Mouse (Mus musculus) stomach, postnatal 0 days (tissue): Measurements from ENCODE around the gene Gm28308. TPM values are rescaled to one million over a fixed set of nuclear protein-coding genes. Genes with fewer than 3 reads are reported as not detected.

ENCODE experiments used
- ATAC-seq: fragments of 200-750 bp; cut with Nextera tagmentation; 2 replicates; pipeline ENCODE4 v1.8.0; 2017; ENCODE audit not compliant: low FRiP score, low TSS enrichment
- DNase-seq: peaks from one replicate; pipeline ENCODE4 v3.0.0-alpha.2; 2016; ENCODE audit warnings: low spot score
- H3K27ac ChIP-seq: fragments of 300-500 bp; sonication (generic); replicated peaks from 2 replicates; pipeline ENCODE4 v1.5.1; 2014; ENCODE audit warnings: mild to moderate bottlenecking, control low read depth
- H3K27me3 ChIP-seq: fragments of 300-500 bp; sonication (generic); 2 replicates; pipeline ENCODE4 v1.6.1; 2014; ENCODE audit warnings: low read length; ENCODE audit not compliant: control insufficient read depth, insufficient read depth
- H3K36me3 ChIP-seq: fragments of 300-500 bp; sonication (generic); 2 replicates; pipeline ENCODE4 v1.6.1; 2014; ENCODE audit warnings: low read length, mixed read lengths; ENCODE audit not compliant: control insufficient read depth, insufficient read depth
- H3K4me1 ChIP-seq: fragments of 300-500 bp; sonication (generic); replicated peaks from 2 replicates; pipeline ENCODE4 v1.6.1; 2014; ENCODE audit warnings: antibody characterized with exemption; ENCODE audit not compliant: control insufficient read depth, insufficient read depth
- H3K4me2 ChIP-seq: fragments of 300-500 bp; sonication (generic); replicated peaks from 2 replicates; pipeline ENCODE4 v1.6.1; 2014; ENCODE audit warnings: low read depth, mild to moderate bottlenecking, control low read depth, moderate library complexity
- H3K4me3 ChIP-seq: fragments of 300-500 bp; sonication (generic); 2 replicates; pipeline ENCODE4 v1.5.1; 2014; ENCODE audit warnings: low read depth, low read length, control low read depth
- H3K9ac ChIP-seq: fragments of 300-500 bp; sonication (generic); 2 replicates; pipeline ENCODE4 v1.6.1; 2014; ENCODE audit warnings: mild to moderate bottlenecking, low read length, control low read depth, mixed read lengths
- H3K9me3 ChIP-seq: fragments of 300-500 bp; sonication (generic); 2 replicates; pipeline ENCODE4 v1.6.1; 2016; ENCODE audit warnings: low read length; ENCODE audit not compliant: control insufficient read depth
- CTCF ChIP-seq: IDR thresholded peaks from 2 replicates; pipeline ENCODE4 v1.5.1; 2016; ENCODE audit warnings: antibody characterized with exemption, low read depth, mild to moderate bottlenecking, moderate library complexity
- EP300 ChIP-seq: optimal IDR thresholded peaks from 2 replicates; pipeline ENCODE3; 2016; ENCODE audit warnings: antibody characterized with exemption
- WGBS: fragments of 180-500 bp; shearing (Covaris S2); extraction: QIAGEN DNeasy Blood & Tissue Kit; methylation state at CpG from one replicate; pipeline ENCODE4 v1.1.7; 2014; 5-methylcytosine and 5-hydroxymethylcytosine counted together
- polyA plus RNA-seq: library from polyadenylated mRNA; unstranded; fragments of >200 nt; fragmentation: Nextera tagmentation; extraction: Ambion mirVana; gene quantifications from 2 replicates; pipeline ENCODE4 v1.2.1, GENCODE M21; 2015

The Gm28308 gene
- polyA plus RNA-seq, 1 experiment from 2014 or later, result not detected

- no peak for DNase-seq
- no peak overlapping the region for H3K27ac ChIP-seq
- no peaks in the 10 kb centered on the region for H3K4me1 ChIP-seq
- WGBS, result 6% methylated on average over 24 of the region's 24 CpGs
- no peak overlapping the region for H3K4me3 ChIP-seq
- peaks cover 33% of the 10 kb centered on the region for H3K27me3 ChIP-seq
- no peak overlapping the region for H3K4me2 ChIP-seq
- no peak overlapping the region for H3K9ac ChIP-seq
- TF ChIP-seq EP300, result no peak
- no peak for TF ChIP-seq CTCF
- H3K36me3 ChIP-seq, result no peaks in the 10 kb centered on the region
- H3K9me3 ChIP-seq, result no peaks in the 10 kb centered on the region
- no peak for ATAC-seq
These were observed 39.1 kb upstream of the Gm28308 start for GRCm38 (mm10) chr6:52252016-52252774.

DNA sequence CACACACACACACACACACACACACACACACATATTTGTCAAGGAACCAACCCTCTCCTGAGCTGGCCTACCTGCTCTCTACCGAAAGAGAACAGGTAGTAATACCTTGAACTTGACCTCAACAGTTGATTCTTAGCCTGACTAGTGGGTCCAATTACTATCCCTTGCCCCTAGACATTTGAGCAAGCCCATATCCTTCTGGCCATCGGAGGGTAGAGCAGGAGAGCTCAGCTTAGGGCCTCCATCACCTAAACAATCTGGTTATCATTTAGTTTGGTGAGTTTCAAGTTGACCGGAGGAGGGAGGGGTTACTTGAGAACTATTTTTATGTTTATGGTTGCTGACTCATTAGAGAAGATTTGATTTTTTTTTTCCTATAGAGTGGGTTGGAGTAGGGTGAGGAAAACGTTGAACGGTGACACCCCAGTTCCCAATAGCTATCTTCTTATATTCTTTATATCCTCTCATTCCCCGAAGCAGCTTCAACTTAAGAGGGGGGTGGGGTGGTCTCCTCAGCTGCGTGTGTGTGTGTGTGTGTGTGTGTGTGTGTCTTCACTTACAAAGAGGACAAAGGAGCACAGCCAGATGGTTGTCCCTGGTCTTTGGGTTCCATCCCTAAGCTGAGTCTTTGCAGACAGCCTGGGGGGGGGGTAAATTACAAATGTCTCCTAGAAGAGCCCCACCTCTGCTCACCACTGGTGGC is 38.2 kb upstream of the Gm28308 start:
- DNase-seq (no peak), ATAC-seq (peak; percentile 27; the same call in 1 of the 2 replicates)
- H3K27me3 ChIP-seq, result peaks cover 30% of the 10 kb centered on the region
- no peak overlapping the region for H3K27ac ChIP-seq
- H3K4me2 ChIP-seq, result no peak overlapping the region
- H3K4me3 ChIP-seq, result no peak overlapping the region
- TF ChIP-seq EP300, result no peak
- TF ChIP-seq CTCF, result no peak
- no peaks in the 10 kb centered on the region for H3K4me1 ChIP-seq
- H3K9me3 ChIP-seq, result no peaks in the 10 kb centered on the region
- WGBS, result 15% methylated on average over 7 of the region's 7 CpGs
- H3K36me3 ChIP-seq, result no peaks in the 10 kb centered on the region
- no peak overlapping the region for H3K9ac ChIP-seq

DNA sequence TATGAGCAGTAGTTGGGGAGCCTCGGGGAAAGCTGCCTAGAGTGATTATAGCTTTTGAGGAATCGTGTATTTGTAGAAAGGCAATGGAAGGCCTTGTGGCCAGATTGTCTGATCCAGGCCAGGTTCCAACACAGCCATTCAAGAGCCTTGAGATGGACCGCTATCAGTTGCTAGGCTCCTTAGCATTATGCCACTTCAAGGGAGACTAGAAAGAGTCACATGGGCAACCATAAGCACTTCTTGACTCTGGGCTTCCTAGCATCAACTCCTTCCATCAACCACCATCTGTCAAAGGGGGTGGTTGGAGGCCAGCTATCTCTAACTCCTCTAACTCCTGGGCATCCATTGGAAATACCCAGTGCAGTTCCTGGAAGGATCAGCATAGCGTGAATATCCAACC is 36.7 kb upstream of the Gm28308 start:
- Histone ChIP-seq H3K27me3 (peaks cover 37% of the 10 kb centered on the region), H3K4me1 (no peaks in the 10 kb centered on the region), H3K27ac (no peak overlapping the region), H3K4me2 (no peak overlapping the region), H3K36me3 (no peaks in the 10 kb centered on the region), H3K4me3 (no peak overlapping the region), H3K9me3 (no peaks in the 10 kb centered on the region), H3K9ac (no peak overlapping the region)
- TF ChIP-seq EP300 (no peak), CTCF (no peak)
- DNase-seq (no peak), ATAC-seq (no peak)
- WGBS, result 4% methylated on average over 4 of the region's 4 CpGs

- H3K4me2 ChIP-seq, result no peak overlapping the region
These were observed 36.2 kb upstream of the Gm28308 start for GRCm38 (mm10) chr6:52249415-52249738.

GRCm38 (mm10) chr6:52248638-52249414 is 35.7 kb upstream of the Gm28308 start:
- Histone ChIP-seq H3K9ac (no peak overlapping the region), H3K4me2 (no peak overlapping the region), H3K36me3 (no peaks in the 10 kb centered on the region), H3K27ac (no peak overlapping the region), H3K9me3 (no peaks in the 10 kb centered on the region), H3K27me3 (peaks cover 36% of the 10 kb centered on the region), H3K4me3 (no peak overlapping the region), H3K4me1 (no peaks in the 10 kb centered on the region)
- ATAC-seq (no peak), DNase-seq (no peak)
- TF ChIP-seq CTCF, result no peak
- no peak for TF ChIP-seq EP300
- 3% methylated on average over 27 of the region's 27 CpGs for WGBS

More at GRCm38 (mm10) chr6:52249415-52249738, 36.2 kb upstream of the Gm28308 start:
- DNase-seq (no peak), ATAC-seq (no peak)
- H3K9ac ChIP-seq, result no peak overlapping the region
- TF ChIP-seq EP300, result no peak
- TF ChIP-seq CTCF, result no peak
- H3K4me3 ChIP-seq, result no peak overlapping the region
- no peaks in the 10 kb centered on the region for H3K9me3 ChIP-seq
- H3K27me3 ChIP-seq, result peaks cover 40% of the 10 kb centered on the region
- WGBS, result 1% methylated on average over 16 of the region's 16 CpGs
- H3K27ac ChIP-seq, result no peak overlapping the region
- no peaks in the 10 kb centered on the region for H3K36me3 ChIP-seq
- no peaks in the 10 kb centered on the region for H3K4me1 ChIP-seq
